Mouse (Mus musculus) megakaryocyte-erythroid progenitor cell, adult 5-6 weeks (primary cell): Measurements from ENCODE around the gene Tmem56. TPM values are rescaled to one million over a fixed set of nuclear protein-coding genes. Genes with fewer than 3 reads are reported as not detected.

Experiments used
- ATAC-seq: replicated peaks from 2 replicates; pipeline ENCODE4 v1.8.0; 2016; ENCODE audit warnings: mild to moderate bottlenecking, inconsistent platforms; ENCODE audit not compliant: severe bottlenecking, poor library complexity, low FRiP score, low TSS enrichment
- total RNA-seq, 2 experiments: library from RNA; stranded (forward) in 1 of 2; stranded (reverse) in 1 of 2; fragments of 200-1000, 215-1000 nt in 1 of 2; fragments of >200 nt in 1 of 2; fragmentation: Nextera tagmentation in 1 of 2; gene quantifications; 2 replicates each; pipeline ENCODE4 v1.2.3; 2014 to 2017

Tmem56 gene
- total RNA-seq, 2 experiments from 2014 or later = 29.1 to 47.9 TPM

DNA sequence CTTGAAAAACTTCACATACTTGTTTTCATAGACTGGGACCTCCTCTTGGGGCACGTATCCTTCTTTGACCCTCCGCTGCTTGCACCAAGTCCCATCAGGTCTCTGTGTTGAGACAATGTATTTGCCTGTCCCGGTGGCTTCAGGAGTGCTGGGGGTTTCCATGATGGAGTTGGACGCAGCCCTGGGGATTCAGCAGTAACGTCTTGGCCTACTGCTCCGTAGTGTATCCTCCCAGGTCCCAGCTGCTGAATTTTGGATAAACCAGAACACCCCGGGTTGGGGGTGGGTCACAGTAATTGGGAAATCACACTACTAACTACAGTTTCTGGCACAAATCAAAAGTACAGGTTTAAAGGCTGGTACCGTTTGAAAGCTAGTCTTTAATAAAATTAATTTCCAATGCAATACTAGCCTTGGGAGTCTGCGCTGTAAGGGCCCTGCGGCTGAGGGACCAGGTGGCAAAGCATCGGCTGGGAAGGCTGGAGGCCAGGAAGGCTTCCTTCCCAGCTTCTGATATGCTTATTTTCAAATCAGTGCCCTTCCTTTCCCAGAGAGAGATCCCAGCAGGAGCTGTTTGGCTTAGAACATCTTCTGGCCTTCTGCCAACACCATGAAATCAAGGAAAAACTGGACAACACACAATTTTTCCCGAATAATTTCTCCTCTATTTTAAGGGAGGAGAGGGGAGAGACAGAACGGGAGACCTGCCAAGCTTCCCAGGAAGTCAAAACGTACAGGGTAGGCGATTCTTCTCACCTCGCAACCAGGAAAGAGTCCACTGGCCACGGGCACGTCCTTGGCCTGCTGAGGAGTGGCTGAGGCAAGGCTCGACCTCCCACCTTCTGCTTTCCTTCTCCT is 32.1 kb downstream of the Tmem56 start:
- no peak for ATAC-seq

DNA sequence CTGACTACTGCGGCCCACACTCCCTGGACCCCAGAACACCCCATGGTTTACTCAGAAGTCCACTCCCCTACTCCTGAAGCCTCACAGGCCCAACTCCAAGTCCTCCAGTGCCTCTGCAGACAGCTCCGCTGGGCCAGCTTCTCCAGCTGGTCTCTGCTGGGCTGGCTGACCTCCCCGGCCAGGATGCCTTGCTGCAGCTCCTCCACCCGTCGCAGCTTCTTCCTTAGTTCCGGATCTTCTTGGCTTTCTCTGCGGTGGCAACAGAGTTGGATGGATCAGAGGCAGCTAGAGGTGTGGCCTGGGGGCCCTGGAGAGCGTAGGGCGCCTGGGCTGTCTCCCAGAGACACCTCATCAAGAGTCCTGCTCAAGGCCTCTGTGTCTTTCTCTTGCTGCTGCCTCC is 32.9 kb downstream of the Tmem56 start:
- ATAC-seq = no peak

DNA sequence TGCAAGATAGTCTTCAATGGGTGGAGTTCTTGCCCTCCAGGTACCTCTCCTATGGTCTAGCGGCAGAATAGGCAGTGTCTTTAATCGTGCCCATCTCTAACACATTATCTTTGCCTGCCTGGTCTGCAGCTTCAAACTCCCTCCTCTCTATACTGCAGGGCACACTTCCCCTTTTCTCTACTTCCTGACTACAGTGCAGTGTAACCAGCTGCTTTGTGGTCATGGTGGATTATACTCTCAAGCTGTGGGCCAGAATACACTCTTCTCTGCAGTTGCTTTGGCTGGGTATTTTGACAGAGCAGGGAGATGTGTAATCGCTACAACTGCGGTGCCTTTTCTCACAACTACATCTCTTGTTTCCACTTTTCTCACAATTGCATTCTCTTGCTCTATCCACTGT is 40.0 kb downstream of the Tmem56 start:
- ATAC-seq = peak; percentile 91

DNA sequence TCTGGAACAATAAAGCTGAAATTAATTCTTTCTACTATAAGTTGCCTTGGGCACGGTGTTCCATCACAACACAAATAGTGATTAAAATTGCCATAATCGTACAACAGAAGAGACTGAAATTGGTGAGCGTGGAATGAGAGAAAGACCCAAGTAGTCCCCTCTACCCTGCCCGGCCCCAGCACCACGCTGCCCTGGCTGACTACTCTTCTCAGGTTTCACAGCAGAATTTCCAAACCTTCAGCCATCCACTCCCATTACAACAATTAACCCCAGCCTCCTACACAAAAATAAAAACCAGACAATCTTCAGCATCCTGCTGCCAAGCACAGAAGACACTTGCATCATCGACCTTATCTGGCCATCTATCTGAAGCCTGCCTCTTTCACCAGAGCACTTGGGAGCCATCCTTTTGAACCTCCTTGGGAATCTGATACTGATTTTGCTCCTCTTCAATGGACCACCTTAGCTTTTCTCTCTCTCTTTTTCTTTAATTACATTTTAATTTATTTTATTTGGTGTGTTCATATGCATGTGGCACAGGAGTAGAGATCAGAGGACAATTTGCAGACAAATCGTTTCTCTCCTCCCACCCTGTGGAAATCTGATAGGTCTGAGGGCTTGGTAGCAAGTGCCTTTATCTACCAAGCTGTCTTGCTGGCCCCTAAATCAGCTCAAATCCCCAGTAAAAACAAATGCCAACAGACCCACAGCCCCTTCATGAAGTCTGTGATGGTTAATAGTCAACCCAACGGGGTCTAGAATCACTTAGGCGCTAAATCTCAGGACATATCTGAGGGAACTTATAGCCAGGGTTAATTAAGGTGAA is 40.6 kb downstream of the Tmem56 start:
- ATAC-seq = peak; percentile 19

DNA sequence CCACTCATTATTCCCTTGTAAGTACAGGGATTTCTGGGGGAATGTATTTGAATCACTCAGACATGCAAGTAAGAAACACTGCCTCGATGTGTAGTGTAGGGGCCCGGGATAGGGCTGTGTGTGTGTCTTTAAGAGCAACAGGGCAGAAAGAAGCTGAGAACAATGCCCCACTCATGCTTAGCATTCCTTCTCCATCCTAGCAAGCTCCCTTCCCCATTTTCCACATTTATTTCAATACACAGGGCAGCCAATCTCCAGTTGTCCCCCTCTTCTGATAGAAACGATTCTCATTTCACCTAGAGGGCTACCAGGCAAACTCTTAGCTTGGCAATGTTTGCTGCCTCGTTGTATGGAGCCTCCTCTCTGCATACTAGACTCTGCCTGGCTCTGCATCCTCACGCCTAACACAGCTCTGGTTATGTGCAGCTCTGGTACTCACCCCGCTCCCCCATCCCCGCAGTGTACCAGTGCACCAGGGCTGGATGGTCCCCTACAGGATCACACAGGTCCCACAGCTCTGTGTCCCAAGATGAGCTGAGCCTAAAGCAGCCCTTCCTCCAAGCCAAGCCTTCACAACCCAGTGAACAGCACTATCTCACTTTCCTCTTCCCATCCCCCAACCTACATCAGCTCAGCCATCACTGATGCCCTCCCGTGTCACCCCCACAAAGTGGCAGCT is 42.4 kb downstream of the Tmem56 start:
- ATAC-seq = no peak

DNA sequence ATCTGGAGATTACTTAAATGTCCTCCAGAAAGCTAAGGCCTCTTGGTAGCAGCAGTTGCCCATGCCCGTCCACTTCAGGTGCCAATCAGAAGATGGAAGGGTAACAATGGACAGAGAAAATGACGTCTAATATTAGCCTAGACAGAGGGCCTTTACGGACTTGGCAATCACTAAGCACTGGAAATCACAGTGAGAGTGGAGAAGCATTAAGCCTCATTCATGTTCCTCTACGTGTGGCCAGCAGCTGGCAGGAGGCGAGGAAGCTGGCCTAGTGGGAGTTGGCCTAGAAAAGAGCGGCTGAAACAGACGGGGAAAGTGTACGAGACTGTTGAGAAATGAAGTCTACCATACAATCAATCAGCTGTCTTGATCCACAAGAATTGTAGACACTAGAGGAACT is 43.8 kb downstream of the Tmem56 start:
- ATAC-seq = no peak

DNA sequence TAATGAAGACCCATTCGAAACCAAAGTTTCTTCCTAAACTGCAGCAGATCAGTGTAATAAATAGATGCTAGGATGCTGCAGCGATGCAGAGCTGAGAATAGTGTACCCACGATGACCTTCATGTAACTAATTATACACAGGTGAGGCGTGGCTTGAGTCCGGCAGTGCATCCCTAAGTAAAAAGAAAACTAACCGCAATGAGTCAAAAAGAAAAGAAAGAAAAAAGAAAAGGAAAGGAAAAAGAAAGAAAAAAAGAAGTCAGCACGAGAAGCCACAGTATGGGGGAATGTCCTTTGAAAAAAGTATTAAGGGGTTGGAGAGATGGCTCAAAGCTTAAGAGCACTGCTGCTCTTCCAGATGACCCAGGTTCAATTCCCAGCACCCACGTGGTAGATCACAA is 58.1 kb downstream of the Tmem56 start:
- ATAC-seq = no peak

DNA sequence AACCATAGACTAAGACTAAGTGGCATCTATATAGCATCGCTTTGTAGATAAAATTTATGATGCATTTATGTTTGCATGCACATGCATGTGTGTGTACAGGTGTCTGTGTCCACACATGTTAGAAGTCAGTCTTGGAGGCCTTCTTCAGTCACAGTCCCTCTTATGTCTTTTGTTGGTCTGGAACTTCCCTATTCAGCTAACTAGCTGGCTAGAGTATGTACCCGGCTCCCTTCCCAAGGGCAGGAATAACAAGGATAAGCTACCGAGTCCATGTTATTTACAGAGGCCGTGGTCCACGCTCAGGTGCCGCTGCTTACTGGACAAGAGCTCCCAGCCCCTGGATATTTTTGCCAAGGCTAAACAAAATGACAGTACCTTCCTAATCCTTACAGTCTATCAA is 58.7 kb downstream of the Tmem56 start:
- ATAC-seq = no peak

DNA sequence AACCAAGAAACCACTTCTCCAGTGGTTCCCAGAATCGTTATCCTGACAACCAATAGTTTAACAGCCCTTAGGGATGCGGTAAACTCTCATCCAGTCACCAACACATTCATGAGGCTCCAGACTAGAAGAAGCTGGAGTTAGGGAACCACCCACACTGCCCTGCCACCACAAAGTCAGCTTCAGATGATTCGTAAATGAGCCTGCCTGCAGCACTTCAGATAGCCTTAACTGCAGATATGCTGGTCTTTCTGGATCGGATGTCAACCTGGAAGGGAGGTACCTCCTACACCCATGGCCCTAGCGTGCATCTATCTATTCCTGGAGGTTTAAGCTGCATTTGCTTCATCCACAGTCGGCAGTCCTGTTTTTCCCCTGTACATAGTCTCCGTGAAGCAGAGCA is 60.9 kb downstream of the Tmem56 start:
- peak; percentile 77 for ATAC-seq

DNA sequence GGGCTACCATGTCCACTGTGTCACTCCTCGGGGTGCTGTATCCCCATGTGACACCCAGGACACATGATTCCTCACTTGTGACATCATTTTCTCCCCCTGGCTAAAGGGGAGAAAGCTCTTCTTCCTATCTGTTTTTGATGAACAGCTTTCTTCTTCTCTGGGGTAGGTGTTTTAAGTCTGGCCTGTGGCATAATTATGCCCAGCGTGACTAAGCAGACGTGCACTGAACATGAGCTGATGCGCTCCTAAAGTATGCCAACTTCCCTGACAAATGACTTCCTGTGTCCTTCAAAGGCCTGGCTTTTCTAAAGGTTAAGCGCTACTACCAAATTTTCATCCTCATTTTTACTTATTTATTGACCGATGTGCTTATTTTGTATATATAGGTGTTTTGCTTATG is 65.9 kb downstream of the Tmem56 start:
- ATAC-seq = no peak

DNA sequence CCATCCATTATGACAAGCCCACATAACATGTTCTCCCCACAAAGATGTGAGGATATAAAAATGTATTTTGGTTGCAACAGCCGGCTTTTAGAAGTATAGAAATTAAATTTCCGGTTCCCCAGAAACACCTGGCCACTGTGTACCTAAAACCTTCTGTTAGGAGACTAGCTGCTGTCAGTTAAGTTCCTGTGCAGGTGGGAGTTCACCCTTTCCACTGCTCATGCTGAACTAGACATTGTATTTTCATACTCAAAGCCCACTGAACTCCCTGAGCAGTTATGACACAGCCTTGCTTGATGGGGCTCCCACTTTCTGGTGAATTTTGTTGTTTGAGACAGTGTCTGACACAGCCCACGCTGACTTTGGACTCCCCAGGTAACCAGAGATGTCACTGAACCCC is 69.4 kb downstream of the Tmem56 start:
- ATAC-seq = no peak

DNA sequence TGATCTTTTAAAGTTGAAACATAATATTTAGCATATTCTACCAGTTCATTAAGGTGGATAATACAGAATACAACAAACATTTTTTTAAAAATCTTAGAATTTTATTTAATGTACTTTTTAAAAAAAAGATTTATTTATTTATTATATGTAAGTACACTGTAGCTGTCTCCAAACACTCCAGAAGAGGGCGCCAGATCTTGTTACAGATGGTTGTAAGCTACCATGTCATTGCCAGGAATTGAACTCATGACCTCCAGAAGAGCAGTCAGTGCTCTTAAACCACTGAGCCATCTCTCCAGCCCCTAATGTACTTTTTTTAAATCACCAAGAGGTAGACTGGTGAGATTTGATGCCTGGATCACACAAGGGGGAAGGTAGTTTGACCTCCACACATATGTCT is 70.7 kb downstream of the Tmem56 start:
- ATAC-seq = no peak

DNA sequence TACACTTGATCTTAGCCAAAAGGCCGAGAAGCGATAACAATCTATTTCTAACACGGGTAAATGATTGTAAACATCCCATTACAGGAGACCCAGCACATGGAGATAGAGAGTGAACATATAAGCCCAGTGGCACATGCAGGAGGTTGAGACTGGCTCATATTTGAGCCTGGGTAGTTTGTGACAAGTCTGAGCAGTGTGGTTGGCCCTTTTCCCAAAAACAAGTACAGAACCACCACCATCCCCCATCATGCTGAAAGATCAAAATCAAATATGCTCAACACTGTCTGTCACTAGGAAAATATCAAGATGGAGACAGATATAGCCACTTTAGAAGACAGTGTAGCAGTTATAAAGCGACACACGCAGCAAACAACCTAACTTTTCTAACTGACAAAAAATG is 73.9 kb downstream of the Tmem56 start:
- ATAC-seq = no peak

DNA sequence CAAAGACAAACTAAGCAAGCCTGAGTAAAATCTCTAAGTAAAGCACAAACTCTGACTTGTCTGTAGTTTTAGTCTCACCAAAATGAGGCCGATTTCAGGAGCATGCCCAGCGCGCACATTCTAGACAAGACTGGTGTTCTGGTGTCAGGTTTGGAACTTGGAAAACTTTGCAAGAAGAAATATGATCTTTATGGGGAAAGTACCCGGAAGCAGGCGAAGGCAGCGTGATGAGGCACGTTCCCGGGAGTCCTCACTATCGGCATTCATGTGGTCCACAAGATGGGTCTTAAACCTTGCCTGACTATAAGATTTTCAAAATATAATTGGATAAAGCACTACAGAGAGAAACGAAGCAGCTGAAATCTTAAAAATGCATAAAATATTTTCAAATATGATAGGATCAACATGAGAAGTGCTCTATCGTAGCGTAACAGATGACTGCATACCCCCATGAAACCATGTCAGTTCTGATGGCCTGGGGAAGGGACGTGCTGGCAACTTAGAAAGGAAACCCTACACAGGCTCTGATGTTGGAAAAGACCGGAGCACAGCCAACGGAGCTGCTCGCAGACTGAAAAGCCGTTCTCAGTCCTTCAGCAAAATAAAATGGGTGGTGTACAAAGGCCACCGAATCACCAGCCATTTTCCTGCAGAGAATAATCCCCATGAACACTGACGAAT is 76.6 kb downstream of the Tmem56 start:
- ATAC-seq = no peak

DNA sequence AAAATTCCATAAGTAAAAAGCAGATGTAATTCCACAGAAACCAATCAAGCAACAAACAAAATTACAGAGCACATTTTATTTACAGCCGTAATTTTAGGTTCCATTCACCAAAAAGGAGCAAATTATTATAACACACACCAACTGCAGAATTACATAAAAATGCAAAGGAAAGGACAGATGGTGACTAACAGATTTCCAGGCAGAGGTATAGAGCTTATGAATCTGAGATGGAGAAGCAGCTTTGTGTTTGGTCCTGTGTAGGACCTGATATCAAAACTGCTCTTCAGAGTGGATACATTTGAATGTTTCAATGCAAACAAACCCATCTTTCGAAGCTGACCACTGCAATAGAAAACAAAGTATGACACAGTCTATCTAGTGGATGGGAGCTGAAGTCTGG is 80.3 kb downstream of the Tmem56 start:
- no peak for ATAC-seq

DNA sequence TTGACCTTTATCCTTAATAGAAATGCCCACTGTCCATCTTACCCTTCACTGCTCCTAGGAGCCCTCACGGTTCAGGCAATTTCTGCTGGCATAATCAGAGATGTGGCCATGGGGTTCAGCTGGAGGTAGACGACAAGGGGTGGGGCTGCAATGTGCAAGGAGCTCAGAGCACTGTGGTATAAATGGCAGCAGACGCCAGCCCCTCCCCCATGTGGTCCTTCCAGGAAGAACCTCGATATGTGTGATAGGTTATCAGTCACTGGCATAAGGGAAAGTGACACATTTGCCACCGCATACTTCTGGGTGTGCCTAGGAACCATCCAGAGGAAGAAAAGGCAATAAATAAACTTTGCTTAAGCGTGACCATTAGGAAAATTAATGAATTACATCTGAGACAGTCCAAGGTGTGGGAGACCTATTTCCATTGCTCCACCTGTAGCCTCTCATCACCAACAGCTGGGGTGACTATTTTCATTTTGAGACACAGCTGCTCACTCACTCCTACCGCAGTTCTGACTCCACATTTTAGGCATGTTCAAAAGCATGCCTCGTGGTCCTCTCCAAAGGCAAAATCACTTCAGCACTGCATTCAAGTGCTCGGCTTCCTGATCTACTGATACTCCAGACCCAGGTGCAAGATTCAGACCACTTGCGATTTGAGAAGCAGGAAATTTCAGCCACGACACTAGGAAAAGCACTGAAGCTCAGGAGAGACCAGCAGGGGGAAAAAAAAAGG is 81.7 kb downstream of the Tmem56 start:
- ATAC-seq = peak; percentile 99

DNA sequence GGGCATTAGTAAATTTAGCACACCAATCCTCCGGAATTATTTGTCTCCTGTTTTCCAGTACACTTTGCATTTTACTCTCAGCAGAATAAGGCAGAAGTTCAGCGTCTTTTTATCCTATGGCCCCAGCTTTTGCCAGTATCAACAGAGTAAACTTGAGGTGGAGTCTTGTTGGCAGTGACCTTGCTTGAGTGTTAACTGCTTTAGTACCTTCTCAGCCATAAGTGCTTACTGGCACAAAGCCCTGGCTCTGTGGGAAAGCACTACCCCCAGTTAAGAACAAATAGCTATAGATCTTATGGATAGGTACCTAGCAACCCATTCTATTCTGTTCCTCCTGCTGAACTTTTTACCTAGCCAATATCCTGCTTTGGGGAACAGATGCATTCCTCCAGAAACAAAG is 93.7 kb downstream of the Tmem56 start:
- no peak for ATAC-seq

DNA sequence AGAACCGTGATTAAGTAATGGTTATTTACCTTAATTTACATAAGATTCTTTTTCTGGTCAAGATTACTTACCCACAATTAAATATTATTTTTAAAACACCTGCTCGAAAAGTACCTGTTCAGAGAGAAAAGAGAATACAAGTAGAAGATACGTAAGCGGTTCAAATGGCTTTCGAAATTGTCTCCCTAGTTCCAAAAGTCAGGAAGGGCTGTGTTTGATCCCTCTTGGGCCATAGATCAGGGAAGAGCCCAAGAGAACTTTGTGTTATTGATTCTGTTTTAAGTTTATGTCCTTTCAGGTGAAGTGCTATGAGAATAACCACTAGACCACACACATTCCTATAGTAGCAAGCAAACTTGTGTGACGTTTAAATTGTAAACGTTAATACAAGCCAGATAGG is 95.4 kb downstream of the Tmem56 start:
- ATAC-seq = no peak

DNA sequence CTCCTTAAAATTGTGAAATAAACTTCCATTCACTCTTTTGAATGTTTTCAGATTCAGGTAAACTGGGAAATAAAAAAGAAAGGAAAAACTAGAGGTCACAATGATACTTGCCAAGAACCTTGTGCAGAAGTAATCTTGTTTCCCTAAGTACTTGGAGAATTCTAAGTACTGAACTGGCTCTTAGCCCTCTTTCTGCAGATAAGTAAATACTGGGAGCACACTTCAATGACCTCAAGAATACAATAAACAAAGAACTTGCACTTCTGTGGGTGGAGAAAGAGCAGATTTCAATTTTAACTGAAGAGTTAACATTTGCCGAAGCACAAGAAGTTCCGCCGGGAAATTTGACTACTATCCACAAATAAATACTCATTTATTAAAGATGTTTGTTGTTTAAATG is 96.0 kb downstream of the Tmem56 start:
- ATAC-seq = no peak
